Mouse (Mus musculus) testis, postnatal 14 days (tissue): ENCODE data around the gene Rpl10a.
A peak's percentile ranks its signal among the peaks of the same experiment; 100 is the strongest.

Experiments used
- DNase-seq: peaks from one replicate; pipeline ENCODE4 v3.0.0; 2021; ENCODE audit warnings: low spot score

The Rpl10a gene

DNA sequence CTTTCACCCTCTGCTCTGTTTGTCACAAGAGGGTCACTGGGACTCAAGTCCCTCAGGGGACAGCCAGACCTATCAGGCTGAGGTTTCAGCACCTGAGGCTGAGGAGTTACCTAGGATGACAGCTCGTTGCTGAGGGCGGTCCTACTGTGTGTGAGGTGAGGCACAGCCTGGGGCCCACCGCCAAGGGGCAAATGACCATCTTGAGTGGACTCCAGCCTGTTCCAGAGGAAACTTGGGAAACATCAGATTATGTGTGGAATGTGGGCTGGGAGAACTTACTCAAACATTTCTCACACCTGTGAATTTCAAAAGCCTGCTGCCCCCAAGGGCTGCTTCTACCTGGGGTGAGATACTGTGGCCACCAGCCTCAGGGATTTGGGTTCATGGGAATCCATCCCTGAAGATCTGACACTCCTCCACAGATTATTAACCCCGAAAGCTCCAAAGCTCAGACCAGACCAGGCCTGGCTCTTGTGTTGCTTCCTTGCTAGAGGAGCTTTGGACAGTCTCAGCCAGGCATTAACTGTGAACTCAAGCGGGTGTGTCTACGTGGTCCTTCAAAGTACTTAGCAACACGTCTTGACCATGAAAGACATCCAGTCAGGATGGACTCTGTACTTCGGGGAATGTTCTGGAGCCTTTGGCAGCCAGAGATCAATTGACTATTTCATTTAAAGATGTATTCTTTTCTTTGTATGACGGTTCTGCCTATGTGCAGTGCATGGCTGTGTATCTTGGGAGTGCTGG is 32.4 kb downstream of the Rpl10a start:
- DNase-seq, result no peak

DNA sequence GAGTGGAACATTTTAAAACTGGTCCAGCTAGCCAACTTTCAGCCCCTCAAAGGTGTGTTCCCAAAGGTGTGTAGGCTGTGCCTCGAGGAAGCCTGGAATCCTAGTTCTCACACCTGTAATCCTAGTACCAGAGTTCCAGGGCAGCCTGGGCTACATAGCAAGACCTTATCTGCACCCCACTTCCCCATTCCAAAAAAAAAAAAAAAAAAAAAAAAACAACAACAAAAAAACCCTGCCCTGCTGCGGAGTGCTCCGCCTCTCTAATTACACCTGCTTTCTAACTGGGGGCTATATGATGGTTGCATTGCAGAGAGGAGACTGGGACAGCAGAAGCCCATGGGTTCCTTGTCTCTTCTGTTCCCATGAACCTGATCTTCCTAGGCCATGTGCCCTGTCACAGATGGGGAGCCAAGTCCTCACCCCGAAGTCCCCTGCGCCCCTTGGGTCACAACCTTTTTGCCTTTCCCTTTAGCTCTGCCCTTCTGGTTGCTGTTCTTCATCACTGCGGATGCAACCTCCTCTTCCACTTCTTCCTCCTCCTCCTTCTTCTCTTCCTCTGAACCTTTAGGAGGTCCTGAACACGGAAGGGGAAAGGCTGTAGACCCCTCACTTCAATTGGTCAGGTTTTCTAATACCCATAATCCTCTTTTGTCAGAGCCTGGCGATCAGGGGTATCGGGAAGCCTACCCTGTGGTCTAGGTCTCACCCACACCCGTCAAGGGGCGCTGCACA is 33.8 kb downstream of the Rpl10a start:
- DNase-seq, result no peak

DNA sequence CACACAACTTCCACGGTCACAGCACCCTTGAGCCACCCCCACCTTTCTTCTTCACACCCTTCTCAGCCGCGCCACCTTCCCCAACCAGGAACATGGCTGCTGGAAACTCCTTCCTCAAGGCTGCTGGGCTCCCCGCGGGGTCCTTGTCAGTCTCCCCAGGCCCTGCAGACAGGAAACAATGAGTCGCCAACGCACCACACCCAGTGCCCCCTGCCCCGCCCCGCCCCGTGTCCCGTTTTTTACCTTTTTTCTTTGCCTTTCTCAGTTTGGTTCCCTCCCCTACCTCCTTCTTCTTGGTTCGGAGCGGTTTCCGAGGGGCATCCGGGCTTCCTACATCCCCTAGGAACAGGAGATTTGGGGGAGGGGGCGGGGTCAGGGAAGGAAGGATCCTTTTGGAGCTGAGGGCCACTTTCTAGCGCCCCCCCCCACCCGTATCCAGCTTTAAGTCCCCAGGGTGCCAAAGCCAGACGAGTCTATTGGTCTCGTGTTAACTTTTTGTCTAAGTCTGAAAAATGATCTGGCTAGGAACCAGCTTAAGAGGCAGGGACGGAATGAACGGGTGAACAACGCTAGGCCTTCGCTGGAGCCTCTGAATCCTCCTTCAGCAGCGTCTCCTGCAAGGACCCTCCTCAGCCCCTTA is 34.5 kb downstream of the Rpl10a start:
- DNase-seq, result no peak

DNA sequence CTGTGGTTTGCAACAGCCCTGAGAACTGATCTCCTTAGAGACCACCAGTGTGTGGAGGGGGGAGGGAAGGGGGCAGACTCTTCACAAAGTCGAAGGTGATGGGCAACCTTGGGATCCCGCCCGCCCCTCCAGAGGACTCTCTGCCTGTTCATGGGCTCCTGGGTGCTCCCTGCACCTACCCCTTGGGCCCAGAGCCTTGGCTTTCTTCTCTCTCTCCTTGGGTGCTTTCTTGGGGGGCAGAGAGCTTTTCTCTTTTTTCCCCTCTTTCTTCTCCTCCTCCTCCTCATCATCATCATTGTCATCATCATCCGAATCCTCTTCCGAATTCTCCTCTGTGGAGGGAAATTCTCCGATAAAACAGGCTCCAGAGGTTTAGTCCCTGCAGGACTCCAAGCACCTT is 35.2 kb downstream of the Rpl10a start:
- no peak for DNase-seq

DNA sequence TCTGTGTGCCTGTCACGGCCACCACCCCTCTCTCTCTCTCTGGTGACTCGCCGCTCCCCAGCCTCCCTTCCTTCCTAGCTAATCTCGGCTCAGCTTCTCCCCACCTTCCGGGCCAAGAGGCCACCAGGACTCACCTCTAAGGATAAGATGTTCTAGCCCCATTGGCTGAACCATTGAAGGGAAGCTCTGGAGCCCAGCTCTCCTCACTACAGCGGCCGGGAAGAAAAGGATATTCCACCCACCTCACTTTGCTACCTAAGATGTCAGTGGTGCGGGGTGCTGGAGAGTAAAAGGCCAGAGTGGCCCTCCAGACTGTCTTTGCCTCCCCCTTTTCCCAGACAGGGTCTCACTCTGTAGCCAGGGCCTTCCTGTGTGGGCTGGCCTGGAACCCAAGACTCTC is 36.9 kb downstream of the Rpl10a start, which contains the start of gene Tulp1:
Gene Tulp1 (minus strand): TSS at position 101 of the 400 bp plus-strand sequence.
- no peak for DNase-seq

DNA sequence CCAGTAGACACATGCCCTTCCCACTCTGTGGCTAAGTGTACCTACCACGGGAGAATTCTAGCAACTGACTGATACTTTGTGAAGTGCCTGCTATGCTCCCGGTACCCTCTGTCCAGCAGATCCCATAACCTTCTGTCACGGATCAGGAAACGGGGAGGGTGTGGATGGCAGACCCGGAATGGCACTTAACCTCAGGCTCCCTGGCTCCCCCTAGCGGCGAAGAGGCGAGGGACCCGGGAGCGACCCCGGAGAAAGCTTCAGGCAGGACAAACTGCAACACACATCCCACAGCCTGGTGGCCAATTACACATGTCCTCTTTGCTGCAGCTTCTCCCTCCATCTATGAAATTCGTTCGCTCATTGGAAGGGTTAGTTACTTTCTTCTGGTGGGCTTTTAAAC is 40.2 kb downstream of the Rpl10a start:
- peak; percentile 79 for DNase-seq

DNA sequence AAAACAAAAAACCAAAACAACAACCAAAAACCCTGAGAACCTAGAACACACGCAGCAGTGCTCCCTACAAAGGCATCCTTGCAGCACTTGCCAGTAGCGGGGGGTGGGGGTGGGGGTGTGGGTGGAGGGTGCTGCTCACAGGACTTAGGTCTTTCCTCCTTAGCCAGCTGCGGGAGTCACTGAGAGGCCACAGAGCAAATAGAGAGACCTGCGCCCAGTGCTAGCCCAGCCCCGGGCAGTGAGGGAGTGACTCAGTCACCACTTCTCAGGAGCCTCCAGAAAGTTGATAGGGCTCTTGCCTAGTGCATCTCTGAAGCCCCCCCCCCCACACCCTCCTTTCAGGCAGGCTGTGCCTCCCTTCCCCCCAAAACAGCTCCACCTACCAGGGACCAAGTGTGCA is 40.8 kb downstream of the Rpl10a start:
- no peak for DNase-seq

DNA sequence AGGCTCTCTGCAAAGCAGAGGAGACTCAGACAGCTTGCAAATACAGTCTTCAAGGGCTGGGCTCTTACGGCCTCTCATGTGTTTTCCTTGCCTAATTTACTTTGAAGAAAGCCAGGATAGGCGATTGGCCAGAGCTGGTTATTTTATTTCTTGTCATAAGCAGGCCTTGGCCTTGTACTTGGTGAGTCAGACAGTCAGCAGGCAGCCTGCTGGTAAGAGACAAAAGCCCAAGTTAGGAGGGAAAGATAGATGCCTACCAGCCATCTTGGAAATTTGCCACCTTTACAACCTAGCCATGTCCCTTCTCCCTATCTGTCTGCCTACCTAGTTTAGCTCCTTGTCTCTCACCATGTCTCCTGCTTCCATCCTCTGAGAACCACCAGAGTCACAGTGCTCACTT is 43.0 kb downstream of the Rpl10a start:
- DNase-seq, result no peak

DNA sequence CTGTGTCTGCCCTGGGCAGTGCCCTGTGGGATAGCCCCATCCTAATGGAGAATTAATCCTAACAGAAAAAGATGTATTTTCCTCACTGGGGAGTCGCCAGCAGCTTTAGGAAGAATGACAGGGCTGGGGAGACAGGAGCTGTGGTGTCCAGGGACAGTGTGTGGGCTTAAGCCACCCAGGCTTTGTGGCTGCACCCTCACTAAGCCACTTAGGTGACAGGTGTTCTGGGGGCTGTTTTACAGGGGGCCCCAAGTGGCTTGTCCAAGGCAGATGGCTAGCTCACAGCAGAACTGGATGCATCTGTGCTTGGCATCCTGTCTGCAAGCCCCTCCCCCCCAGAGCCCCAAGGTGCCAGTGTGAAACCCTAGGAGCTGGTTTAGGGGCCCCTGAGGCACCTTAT is 43.7 kb downstream of the Rpl10a start:
- DNase-seq, result no peak

DNA sequence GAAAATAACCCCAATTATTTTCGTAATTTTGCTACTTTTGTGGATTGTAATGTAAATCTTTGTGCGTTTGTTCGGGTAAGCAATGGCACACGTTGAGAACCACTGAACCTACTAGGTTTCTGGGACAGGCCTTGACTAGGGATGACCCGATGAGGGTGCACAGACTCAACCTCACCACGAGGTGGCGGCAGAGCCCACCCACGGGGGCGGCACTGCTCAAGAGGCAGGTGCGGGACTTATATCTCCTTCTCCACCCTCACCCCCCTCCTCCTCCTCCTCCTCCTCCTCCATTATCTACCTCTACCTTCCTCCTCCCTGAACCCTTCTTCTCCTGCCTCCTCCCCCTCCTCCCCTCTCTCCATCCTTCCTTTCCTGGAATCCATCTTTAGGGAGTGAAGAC is 45.5 kb downstream of the Rpl10a start:
- peak; percentile 71 for DNase-seq

DNA sequence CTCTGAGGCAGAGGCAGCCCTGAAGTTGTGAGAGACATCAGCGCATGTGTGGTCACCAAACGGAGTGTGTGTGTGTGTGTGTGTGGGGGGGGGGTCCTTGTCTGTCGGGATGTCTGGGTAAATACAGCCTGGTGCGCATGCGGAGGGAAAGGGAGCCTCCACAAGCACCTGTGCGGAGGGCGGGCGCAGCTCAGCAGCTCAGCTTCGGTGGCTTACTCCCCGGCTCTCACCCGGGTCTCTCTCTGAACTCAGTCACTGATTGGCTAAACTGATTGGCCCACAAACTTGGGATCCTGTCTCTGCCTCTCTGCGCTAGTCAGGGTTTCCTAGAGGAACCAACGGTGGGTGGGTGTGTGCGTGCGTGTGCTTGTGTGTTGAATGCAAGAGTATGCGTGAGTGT is 46.2 kb downstream of the Rpl10a start:
- DNase-seq, result no peak

DNA sequence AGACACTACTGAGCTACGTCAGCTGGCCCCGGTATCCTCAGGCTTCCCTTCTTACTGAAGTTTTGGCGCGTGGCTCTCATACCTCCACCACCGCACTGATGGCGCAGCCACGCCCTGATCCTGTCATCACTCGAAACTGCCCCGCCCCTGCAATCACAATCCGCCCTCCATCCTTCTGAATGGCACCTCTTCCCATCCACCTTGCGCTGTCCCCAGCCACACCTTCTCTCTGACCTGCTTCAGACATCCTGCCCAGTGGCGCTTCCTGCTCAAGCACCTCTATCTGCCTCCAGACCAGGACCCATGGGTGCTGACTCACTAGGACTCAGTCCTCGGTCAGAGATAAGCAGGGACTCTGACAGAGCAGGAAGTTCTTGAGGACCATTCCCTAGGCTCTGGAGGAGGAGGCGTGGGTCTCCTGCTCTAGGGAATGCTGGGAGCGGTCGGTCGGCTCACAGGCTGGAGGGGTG is 47.4 kb downstream of the Rpl10a start:
- DNase-seq, result no peak

DNA sequence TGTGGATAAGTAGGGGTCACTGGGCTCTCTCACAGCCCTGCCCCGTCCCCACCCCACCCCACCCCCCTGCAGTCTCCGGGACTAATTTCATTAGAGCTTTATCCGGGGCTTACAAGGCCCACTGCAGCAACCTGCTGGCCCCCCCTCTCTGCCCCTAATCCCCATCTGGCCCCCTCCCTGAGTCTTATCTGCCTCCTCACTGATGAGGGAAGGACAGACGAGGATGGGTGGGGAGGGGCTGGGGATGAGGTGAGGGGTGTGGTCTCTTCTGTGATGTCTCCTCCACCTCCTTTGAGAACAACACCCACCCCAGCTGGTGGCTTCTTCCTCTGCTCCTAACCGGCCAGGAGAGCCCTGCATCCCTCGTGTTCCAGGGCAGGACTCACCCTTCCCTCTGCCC is 52.0 kb downstream of the Rpl10a start:
- no peak for DNase-seq
